20 mouse cellular contexts compared by ENCODE assay signal in the genomic region with DNA sequence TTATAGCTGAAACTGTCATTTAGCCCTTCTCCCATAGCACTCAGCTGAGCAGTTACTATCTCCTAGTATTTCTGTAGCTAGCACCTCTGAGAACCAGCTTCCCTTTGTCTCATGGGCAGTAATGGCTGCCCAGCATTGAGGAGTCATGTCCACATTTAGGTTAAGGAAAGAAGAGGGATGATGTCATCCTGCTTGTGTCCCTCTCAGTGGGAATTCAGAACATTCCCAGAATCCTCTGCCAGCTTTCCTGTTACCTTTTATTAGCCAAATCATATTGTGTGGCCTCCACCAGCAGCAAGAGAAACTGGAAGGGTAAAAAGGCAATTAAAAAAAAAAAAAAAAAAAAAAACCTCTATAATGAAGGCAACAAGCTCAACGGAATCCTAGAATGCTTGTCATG.
"Had no signal": no experiment of that assay in that cellular context is flagged by ENCODE, and none has a peak within 500 bp of the region (broad histone marks: within the 10 kb centered on the region; RNA-seq: fewer than 3 reads in every experiment).

No protein-coding gene starts in this region.

- H3K27ac ChIP-seq: lung, embryonic 15.5 days; macrophage; midbrain, embryonic 13.5 days; neural tube, embryonic 13.5 days; neural tube, embryonic 15.5 days; stomach, embryonic 15.5 days; stomach, postnatal 0 days had no signal

- H3K4me1 ChIP-seq: stomach, embryonic 15.5 days had no signal

- H3K9ac ChIP-seq: liver, postnatal 0 days; lung, embryonic 15.5 days; midbrain, embryonic 13.5 days; neural tube, embryonic 13.5 days; neural tube, embryonic 15.5 days; stomach, embryonic 15.5 days had no signal

- ATAC-seq: liver, postnatal 0 days; lung, postnatal 0 days; midbrain, embryonic 13.5 days; midbrain, embryonic 16.5 days had no signal

- H3K27me3 ChIP-seq: neural tube, embryonic 13.5 days; stomach, embryonic 15.5 days had no signal

- H3K9me3 ChIP-seq: lung, embryonic 15.5 days; megakaryocyte, embryonic 14.5 days; midbrain, embryonic 13.5 days; neural tube, embryonic 13.5 days; neural tube, embryonic 15.5 days; stomach, embryonic 15.5 days had no signal

- DNase-seq: liver, postnatal 0 days; lung, adult 2 months; lung, postnatal 14 days; lung, postnatal 36 days; right cerebral cortex, postnatal 14 days; thymus, adult 2 months; thymus, postnatal 25 days; thymus, postnatal 4 days had no signal

- H3K36me3 ChIP-seq: lung, embryonic 15.5 days; midbrain, embryonic 13.5 days; neural tube, embryonic 13.5 days; neural tube, embryonic 15.5 days; stomach, embryonic 15.5 days had no signal

- H3K4me2 ChIP-seq: lung, embryonic 15.5 days; midbrain, embryonic 11.5 days; midbrain, embryonic 13.5 days; neural tube, embryonic 13.5 days; neural tube, embryonic 15.5 days; stomach, embryonic 15.5 days had no signal

- H3K4me3 ChIP-seq: lung, embryonic 15.5 days; megakaryocyte, embryonic 14.5 days; midbrain, embryonic 13.5 days; myocyte; neural tube, embryonic 13.5 days; neural tube, embryonic 15.5 days; stomach, embryonic 15.5 days had no signal
